27 mouse cellular contexts compared by ENCODE assay signal in the genomic region with DNA sequence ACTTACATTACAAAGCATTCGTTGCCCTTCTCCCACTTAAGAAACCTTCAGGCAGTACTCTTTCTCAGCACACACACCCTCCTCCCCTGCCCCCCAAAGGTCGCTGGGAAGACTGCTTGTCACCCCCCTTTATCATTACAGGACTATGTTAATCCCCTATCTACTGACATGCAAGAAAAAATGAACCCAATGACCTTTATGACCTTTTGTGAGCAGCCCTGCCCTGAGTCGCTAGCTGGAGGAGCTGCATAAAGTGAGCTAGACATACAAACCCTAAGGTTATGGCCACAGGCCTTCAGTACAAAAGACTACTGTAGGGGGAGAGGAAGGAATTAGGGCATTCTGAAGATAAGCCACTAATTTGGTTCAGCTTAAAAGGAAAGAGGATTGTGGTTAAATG. TPM values are rescaled to one million over a fixed set of nuclear protein-coding genes. Genes with fewer than 3 reads are reported as not detected.
"Had no signal": no experiment of that assay in that cellular context is flagged by ENCODE, and none has a peak within 500 bp of the region (broad histone marks: within the 10 kb centered on the region; RNA-seq: fewer than 3 reads in every experiment).

No protein-coding gene starts in this region.

- H3K9ac ChIP-seq: heart, embryonic 13.5 days; heart, embryonic 15.5 days; hindbrain, embryonic 13.5 days; hindbrain, embryonic 15.5 days; kidney, embryonic 15.5 days; limb, embryonic 12.5 days; liver, embryonic 13.5 days had no signal

- H3K27me3 ChIP-seq: heart, embryonic 13.5 days; heart, embryonic 15.5 days; hindbrain, embryonic 13.5 days; hindbrain, embryonic 15.5 days; kidney, embryonic 15.5 days; limb, embryonic 12.5 days; liver, embryonic 13.5 days had no signal

- ATAC-seq: hindbrain, postnatal 0 days; intestine, embryonic 16.5 days had no signal

- H3K4me3 ChIP-seq: heart, adult 2 months; heart, embryonic 13.5 days; heart, embryonic 15.5 days; hindbrain, embryonic 13.5 days; hindbrain, embryonic 15.5 days; kidney, embryonic 15.5 days; limb, embryonic 10.5 days; limb, embryonic 12.5 days; liver, embryonic 13.5 days had no signal

- H3K4me1 ChIP-seq: heart, embryonic 13.5 days; heart, embryonic 15.5 days; hindbrain, embryonic 13.5 days; hindbrain, embryonic 15.5 days; kidney, embryonic 15.5 days; limb, embryonic 10.5 days; limb, embryonic 12.5 days; liver, embryonic 13.5 days had no signal

- H3K27ac ChIP-seq: heart, adult 2 months; heart, embryonic 13.5 days; heart, embryonic 15.5 days; hindbrain, embryonic 13.5 days; hindbrain, embryonic 15.5 days; hindbrain, postnatal 0 days; kidney, embryonic 15.5 days; kidney, postnatal 0 days; limb, embryonic 10.5 days; limb, embryonic 12.5 days; liver, embryonic 13.5 days had no signal

- H3K9me3 ChIP-seq: heart, embryonic 13.5 days; heart, embryonic 15.5 days; hindbrain, embryonic 13.5 days; hindbrain, embryonic 15.5 days; kidney, embryonic 15.5 days; limb, embryonic 10.5 days; limb, embryonic 12.5 days; liver, embryonic 13.5 days had no signal

- DNase-seq: gastrocnemius, postnatal 14 days; gastrocnemius, postnatal 36 days; heart, adult 11 months; heart, adult 2 months; heart, postnatal 14 days; heart, postnatal 36 days; kidney, adult 11 months; kidney, adult 2 months; kidney, adult 9 months; kidney, postnatal 14 days; kidney, postnatal 36 days; layer of hippocampus, adult 9-11 months; layer of hippocampus, postnatal 36 days; liver; liver, embryonic 13.5 days had no signal

RNA-seq across cellular contexts. Expression of a gene that starts 14.0 kb away (rescaled TPM):
- total RNA-seq: hematopoietic stem cell, adult 5-6 weeks had no signal
- polyA plus RNA-seq: hindbrain, embryonic 11.5 days had no signal
